Mouse (Mus musculus) heart, embryonic 10.5 days (tissue): ENCODE results near the gene Gm12248. TPM values are rescaled to one million over a fixed set of nuclear protein-coding genes. Genes with fewer than 3 reads are reported as not detected.
A peak's percentile ranks its signal among the peaks of the same experiment; 100 is the strongest.
"Not testable (repeated sequence)": the region's sequence is repeated elsewhere in the genome, so short reads cannot be mapped to it uniquely, and the experiment has no call there.

Experiments
- DNase-seq: peaks from one replicate; pipeline ENCODE4 v3.0.0-alpha.2; 2017; ENCODE audit warnings: low spot score
- H3K27ac ChIP-seq: fragments of 300-500 bp; sonication (generic); 2 replicates; pipeline ENCODE4 v1.5.1; 2016; ENCODE audit warnings: mild to moderate bottlenecking
- H3K27me3 ChIP-seq: fragments of 300-500 bp; sonication (generic); 2 replicates; pipeline ENCODE4 v1.6.1; 2016; ENCODE audit warnings: mild to moderate bottlenecking; ENCODE audit not compliant: poor library complexity, insufficient read depth, severe bottlenecking
- H3K36me3 ChIP-seq: fragments of 300-500 bp; sonication (generic); 2 replicates; pipeline ENCODE4 v1.6.1; 2016; ENCODE audit warnings: mild to moderate bottlenecking, moderate library complexity
- H3K4me1 ChIP-seq: fragments of 300-500 bp; sonication (generic); 2 replicates; pipeline ENCODE4 v1.6.1; 2016; ENCODE audit warnings: mild to moderate bottlenecking
- H3K4me3 ChIP-seq: fragments of 300-500 bp; sonication (generic); 2 replicates; pipeline ENCODE4 v1.5.1; 2016; ENCODE audit warnings: mild to moderate bottlenecking, moderate library complexity
- H3K9me3 ChIP-seq: fragments of 300-500 bp; sonication (generic); 2 replicates; pipeline ENCODE4 v1.6.1; 2016; ENCODE audit warnings: mild to moderate bottlenecking, moderate library complexity
- WGBS: fragments of 180-500 bp; shearing (Covaris S2); methylation state at CpG from one replicate; pipeline ENCODE4 v1.1.7; 2016; 5-methylcytosine and 5-hydroxymethylcytosine counted together
- polyA plus RNA-seq: library from polyadenylated mRNA; unstranded; fragments of >200 nt; fragmentation: Nextera tagmentation; extraction: Ambion mirVana; gene quantifications from 2 replicates; pipeline ENCODE4 v1.2.1, GENCODE M21; 2016

Gm12248 gene
- polyA plus RNA-seq, 1 experiment from 2014 or later: not detected

DNA sequence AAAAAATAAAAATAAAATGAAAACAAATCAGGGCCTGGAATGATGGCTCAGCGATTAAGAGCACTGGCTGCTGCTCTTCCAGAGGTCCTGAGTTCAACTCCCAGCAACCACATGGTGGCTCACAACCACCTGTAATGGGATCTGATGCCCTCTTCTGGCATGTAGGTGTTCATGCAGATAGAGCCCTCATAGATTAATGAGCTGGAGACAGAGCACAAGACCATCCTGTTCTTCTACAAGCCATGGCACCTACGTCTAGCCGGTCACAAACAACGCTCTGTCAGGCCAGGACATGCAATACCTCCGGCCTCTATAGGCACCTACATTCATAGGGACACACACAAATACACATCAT is 5.4 kb upstream of the Gm12248 start:
- DNase-seq: not testable (repeated sequence)
- 57% methylated on average over 5 of the region's 5 CpGs for WGBS
- peak overlapping the region; percentile 64 for H3K4me3 ChIP-seq

DNA sequence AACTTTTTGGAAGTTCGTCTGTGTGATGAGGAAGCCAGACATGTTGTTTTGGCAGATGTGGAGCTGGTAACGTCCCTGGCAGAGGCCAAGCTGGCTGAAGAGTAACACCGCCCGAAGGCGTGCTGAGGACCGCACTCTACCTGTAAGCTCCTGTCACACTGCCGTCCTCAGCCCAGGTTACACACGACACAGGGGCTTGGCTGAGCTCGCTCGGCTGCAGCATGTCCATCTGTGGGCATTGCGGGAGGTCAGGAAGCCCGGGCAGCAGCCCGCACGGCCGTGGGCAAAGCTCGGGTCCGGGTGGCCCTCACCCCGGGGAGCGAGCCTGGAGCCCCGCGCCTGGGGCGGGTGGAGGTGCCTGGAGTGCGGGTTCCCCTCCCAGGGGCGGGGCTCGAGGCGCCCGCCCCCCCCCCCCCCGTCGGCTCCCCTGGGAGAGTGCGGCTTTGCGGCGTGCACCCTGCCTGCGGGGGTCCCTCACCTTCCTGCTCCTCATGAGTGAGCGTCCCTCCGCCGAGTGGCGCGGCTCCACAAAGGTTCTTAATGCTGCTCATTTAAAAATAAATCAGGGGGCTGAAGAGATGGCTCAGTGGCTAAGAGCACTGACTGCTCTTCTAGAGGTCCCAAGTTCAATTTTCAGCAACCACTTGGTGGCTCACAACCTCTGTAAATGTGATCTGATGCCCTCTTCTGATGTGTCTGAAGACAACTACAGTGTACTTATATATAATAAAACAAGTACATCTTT is 4.9 kb upstream of the Gm12248 start:
- 2% methylated on average over 35 of the region's 38 CpGs for WGBS
- no peak for DNase-seq
- peak overlapping the region; percentile 64 for H3K4me3 ChIP-seq

More for the DNA sequence above, 5.4 kb upstream of the Gm12248 start:
- Histone ChIP-seq H3K4me1 (peaks cover 19% of the 10 kb centered on the region), H3K27me3 (peaks cover 23% of the 10 kb centered on the region)
- not testable (repeated sequence) for H3K36me3 ChIP-seq, H3K27ac ChIP-seq, H3K9me3 ChIP-seq

GRCm38 (mm10) chr11:58096821-58097620 is 4.1 kb upstream of the Gm12248 start:
- Histone ChIP-seq H3K36me3 (no peaks in the 10 kb centered on the region), H3K27me3 (peaks cover 23% of the 10 kb centered on the region), H3K4me3 (peak overlapping the region; percentile 64), H3K4me1 (peaks cover 20% of the 10 kb centered on the region), H3K27ac (no peak overlapping the region), H3K9me3 (no peaks in the 10 kb centered on the region)
- DNase-seq: no peak
- 45% methylated on average over 20 of the region's 20 CpGs for WGBS

More for the DNA sequence above, 4.9 kb upstream of the Gm12248 start:
- Histone ChIP-seq H3K36me3 (no peaks in the 10 kb centered on the region), H3K27ac (peak overlapping the region; percentile 69; the same call in 1 of the 2 replicates), H3K4me1 (peaks cover 18% of the 10 kb centered on the region), H3K27me3 (peaks cover 23% of the 10 kb centered on the region), H3K9me3 (no peaks in the 10 kb centered on the region)

DNA sequence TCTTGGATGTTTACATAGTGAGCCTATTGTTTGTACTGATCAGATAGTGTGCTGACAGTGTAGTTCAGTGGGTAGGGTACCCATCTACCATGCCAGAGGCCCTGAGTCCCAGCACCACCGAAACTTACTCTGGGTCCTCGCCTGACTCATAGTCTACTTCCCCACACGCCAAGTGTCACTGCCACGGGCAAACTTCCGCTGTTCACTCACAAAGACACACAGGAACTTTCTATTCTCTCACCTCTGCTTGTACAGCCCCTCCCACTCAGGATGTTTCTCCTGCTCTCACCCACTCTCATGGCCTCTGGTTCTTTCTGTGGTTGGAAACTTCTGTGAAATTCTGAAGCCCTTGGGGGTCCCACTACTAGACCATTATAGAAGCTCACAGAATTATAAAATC is 3.2 kb upstream of the Gm12248 start:
- no peak for DNase-seq
- no peak overlapping the region for H3K4me3 ChIP-seq
- no peaks in the 10 kb centered on the region for H3K36me3 ChIP-seq
- H3K27ac ChIP-seq: no peak overlapping the region
- peaks cover 23% of the 10 kb centered on the region for H3K27me3 ChIP-seq
- WGBS: 73% methylated on average over 5 of the region's 5 CpGs
- H3K4me1 ChIP-seq: peaks cover 20% of the 10 kb centered on the region
- no peaks in the 10 kb centered on the region for H3K9me3 ChIP-seq

- WGBS: 82% methylated on average over 1 of the region's 1 CpGs
- no peaks in the 10 kb centered on the region for H3K36me3 ChIP-seq
- DNase-seq: no peak
- no peaks in the 10 kb centered on the region for H3K9me3 ChIP-seq
- H3K4me3 ChIP-seq: no peak overlapping the region
- no peak overlapping the region for H3K27ac ChIP-seq
- H3K27me3 ChIP-seq: peaks cover 23% of the 10 kb centered on the region
- H3K4me1 ChIP-seq: peaks cover 20% of the 10 kb centered on the region
Observed at GRCm38 (mm10) chr11:58095561-58095960, 2.6 kb upstream of the Gm12248 start.

DNA sequence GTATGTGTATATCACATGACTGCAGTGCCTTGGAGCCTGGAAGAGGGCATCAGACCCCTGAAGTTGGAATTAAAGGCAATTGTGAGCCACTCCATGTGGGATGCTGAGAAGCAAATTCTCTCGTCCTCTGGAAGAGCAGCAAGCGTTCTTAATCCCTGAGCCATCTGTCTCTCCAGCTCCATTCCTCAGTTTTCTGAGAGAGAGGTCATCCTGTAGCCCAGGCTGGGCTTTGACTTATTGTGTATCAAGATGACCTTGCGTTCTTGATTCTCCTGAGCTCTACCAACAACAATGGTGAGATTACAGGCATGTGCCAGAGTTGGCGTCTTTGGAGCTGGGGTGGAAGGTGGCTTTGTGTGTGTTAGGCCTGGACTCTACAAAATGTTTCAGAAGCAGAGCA is 1.8 kb upstream of the Gm12248 start:
- Histone ChIP-seq H3K4me1 (peaks cover 20% of the 10 kb centered on the region), H3K9me3 (no peaks in the 10 kb centered on the region), H3K36me3 (no peaks in the 10 kb centered on the region), H3K27me3 (peaks cover 23% of the 10 kb centered on the region), H3K4me3 (no peak overlapping the region), H3K27ac (no peak overlapping the region)
- DNase-seq: no peak
- 76% methylated on average over 4 of the region's 4 CpGs for WGBS

DNA sequence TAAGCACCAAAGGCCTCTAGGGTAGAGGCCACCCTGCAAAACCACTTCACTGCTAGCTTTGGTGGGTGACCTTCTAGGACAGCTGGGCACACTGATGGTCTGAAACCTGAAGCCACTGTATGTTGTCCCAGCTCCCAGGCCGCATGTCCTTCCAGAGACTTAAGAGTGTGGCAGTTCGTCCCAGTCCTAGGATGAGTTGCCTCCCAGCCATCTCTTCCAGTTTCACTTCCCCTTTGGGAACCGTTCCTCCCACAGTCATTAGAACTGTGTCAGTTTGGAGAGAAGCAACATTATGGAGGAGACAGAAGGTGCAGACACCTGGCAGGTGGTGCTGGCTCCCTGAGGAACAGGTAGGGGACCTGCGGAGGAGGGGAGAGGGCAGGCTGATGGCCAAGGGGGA is 393 bp downstream of the Gm12248 start:
- Histone ChIP-seq H3K9me3 (no peaks in the 10 kb centered on the region), H3K27me3 (peaks cover 9% of the 10 kb centered on the region), H3K4me1 (peaks cover 15% of the 10 kb centered on the region), H3K27ac (peak overlapping the region; percentile 56; the same call in 1 of the 2 replicates), H3K4me3 (peak overlapping the region; percentile 40), H3K36me3 (no peaks in the 10 kb centered on the region)
- no peak for DNase-seq
- WGBS: 53% methylated on average over 4 of the region's 4 CpGs

DNA sequence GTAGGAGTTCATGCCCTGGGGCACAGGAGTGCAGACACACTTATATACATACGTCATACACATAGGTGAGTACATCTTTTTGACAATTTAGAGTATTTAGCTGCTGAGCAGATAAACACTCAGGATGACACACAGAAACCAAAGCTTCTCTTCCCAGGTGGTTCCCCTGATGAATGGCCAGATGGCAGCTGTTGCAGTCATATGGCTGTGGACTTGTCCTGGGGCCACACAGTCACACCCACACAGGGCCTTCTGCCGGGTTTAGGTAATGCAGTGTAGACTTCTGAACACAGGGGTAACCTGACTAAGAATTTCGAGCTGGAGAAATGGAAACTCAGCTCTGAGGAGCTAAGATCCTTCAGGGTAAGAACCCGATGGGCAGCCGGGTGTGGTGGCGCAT is 11.2 kb downstream of the Gm12248 start:
- no peak for DNase-seq
- H3K36me3 ChIP-seq: no peaks in the 10 kb centered on the region
- 81% methylated on average over 6 of the region's 6 CpGs for WGBS
- H3K9me3 ChIP-seq: no peaks in the 10 kb centered on the region
- no peak overlapping the region for H3K4me3 ChIP-seq
- no peaks in the 10 kb centered on the region for H3K27me3 ChIP-seq
- H3K27ac ChIP-seq: no peak overlapping the region
- no peaks in the 10 kb centered on the region for H3K4me1 ChIP-seq

DNA sequence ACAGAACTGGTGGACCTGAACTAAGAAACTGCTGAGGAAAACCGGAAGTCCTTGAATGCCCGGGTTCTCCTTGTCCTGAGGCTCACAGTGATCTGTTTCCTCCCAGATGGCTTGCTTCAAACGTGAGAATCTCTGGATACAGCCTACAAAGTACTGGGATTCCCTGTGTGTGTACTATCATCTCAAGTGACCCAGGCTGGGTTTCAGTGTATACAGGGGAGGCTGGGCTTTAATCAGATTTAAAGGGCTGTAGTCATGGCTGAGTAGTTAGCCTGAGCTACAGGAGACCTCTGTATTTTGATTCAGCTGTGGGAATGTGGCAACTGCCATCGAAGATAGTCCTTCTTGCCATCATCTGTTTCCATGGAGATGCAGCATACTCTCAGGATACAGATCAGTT is 15.7 kb downstream of the Gm12248 start:
- no peaks in the 10 kb centered on the region for H3K36me3 ChIP-seq
- DNase-seq: no peak
- 77% methylated on average over 4 of the region's 4 CpGs for WGBS
- H3K9me3 ChIP-seq: no peaks in the 10 kb centered on the region
- no peaks in the 10 kb centered on the region for H3K4me1 ChIP-seq
- no peaks in the 10 kb centered on the region for H3K27me3 ChIP-seq
- no peak overlapping the region for H3K4me3 ChIP-seq
- H3K27ac ChIP-seq: no peak overlapping the region

DNA sequence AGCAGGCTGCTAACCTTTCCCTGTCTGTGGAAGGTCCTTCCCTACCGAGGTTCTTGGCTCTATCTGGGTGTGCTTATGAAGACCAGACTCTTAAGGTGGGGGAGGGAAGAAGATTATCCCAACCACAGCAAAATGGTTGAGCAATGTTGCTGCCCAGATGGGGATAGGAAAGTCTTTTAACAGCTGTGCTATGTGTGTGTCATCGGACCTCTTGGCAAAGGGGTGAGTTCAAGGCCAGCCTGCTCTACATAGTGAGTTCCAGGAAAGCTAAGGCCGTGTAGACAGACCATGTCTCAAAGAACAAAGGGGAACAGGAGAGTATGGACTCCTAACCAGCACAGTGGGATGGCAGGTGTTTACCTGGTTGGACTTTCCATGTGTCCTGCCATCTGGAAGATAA is 20.0 kb downstream of the Gm12248 start:
- Histone ChIP-seq H3K36me3 (no peaks in the 10 kb centered on the region), H3K27me3 (no peaks in the 10 kb centered on the region), H3K9me3 (no peaks in the 10 kb centered on the region), H3K27ac (no peak overlapping the region), H3K4me3 (no peak overlapping the region), H3K4me1 (0 out of 2 replicates have a peak, but pooled peaks cover 3% of the 10 kb centered on the region)
- WGBS: 73% methylated on average over 3 of the region's 3 CpGs
- DNase-seq: no peak

DNA sequence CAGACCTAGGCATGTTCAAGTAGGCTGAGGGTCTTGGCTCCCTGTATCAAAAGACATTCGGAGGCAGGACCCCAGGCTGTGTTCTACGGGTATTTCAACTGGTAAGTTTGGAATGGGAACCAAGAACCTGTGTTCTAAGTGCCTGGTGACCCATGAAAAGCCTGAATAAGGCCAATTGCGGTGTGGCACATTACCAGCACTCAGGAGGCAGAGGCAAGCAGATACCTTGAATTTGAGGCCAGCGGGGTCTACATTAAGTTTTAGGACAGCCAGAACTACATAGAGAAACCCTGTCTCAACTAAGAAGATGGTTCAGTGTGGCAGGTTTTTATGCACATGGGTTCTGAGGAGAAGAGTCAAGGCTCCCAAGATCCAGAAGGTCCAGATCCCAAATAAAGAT is 27.9 kb downstream of the Gm12248 start:
- WGBS: 86% methylated on average over 4 of the region's 4 CpGs
- Histone ChIP-seq H3K9me3 (no peaks in the 10 kb centered on the region), H3K4me1 (0 out of 2 replicates have a peak, but pooled peaks cover 3% of the 10 kb centered on the region), H3K4me3 (no peak overlapping the region), H3K36me3 (peaks cover 24% of the 10 kb centered on the region), H3K27ac (no peak overlapping the region), H3K27me3 (no peaks in the 10 kb centered on the region)
- no peak for DNase-seq

- Histone ChIP-seq H3K27ac (no peak overlapping the region), H3K36me3 (peaks cover 45% of the 10 kb centered on the region), H3K4me3 (no peak overlapping the region), H3K27me3 (no peaks in the 10 kb centered on the region), H3K9me3 (no peaks in the 10 kb centered on the region), H3K4me1 (no peaks in the 10 kb centered on the region)
- DNase-seq: no peak
- WGBS: 89% methylated on average over 4 of the region's 4 CpGs
Observed at GRCm38 (mm10) chr11:58062586-58062985, 30.3 kb downstream of the Gm12248 start.

- not testable (repeated sequence) for DNase-seq, H3K27ac ChIP-seq, H3K9me3 ChIP-seq, H3K4me3 ChIP-seq, H3K27me3 ChIP-seq, H3K4me1 ChIP-seq
- 95% methylated on average over 4 of the region's 4 CpGs for WGBS
- peaks cover 56% of the 10 kb centered on the region for H3K36me3 ChIP-seq
Observed at GRCm38 (mm10) chr11:58061218-58061617, 31.7 kb downstream of the Gm12248 start.
